Mouse (Mus musculus): ENCODE results near the gene Gal3st2b. TPM values are rescaled to one million over a fixed set of nuclear protein-coding genes. Genes with fewer than 3 reads are reported as not detected.

The Gal3st2b gene
- 0.06 and 0.11 TPM in 2 replicates for polyA plus RNA-seq (2015; fragmentation: Nextera tagmentation; extraction: Ambion mirVana)

DNA sequence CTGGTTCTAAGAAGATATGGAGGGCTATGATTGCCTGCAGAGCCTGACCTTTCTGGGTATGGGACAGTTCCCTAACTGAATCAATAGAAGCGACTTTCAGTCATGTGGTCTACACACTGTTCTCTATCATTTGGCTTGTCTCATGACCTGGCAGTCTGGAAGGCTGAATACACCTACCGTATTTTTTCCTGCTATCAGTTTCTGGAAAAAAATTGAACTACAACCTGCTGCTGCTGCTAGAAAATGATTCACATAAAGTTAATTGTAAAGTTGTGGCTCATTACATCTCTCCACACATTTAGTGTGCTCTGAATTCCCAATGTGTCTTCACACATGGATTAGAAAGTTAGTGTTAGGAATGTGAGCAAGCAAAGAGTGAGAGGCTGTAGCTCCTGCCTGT lies at the start of gene Gal3st2b:
Gal3st2b (plus strand) TSS at position 301 of the 400 bp plus-strand sequence.

DNA sequence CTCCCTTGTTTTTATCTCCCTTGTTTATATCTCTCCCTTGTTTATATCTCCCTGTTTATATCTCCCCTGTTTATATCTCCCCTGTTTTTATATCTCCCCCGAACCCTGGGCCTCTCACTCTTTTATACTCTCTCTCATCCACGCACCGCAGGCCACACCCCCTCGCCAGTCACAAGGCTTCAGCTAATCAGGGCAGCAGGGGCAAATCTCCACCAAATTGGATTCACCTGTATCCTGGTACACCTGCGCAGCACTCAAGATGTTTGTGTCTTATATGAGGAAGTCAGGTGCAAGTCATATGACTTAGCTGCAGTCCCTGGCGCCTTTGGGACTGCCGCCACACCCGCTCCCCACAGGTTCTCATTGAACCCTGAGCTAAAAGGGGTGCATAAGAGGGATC lies 72.1 kb downstream of the Gal3st2b start, which contains the start of gene Gal3st2c:
Gal3st2c (plus strand) TSS at position 301 of the 400 bp plus-strand sequence.

Other genes with a start within 250 kb of the Gal3st2b start
- gene Bok, start 232.7 kb upstream of the Gal3st2b start, polyA plus RNA-seq (2015; fragmentation: Nextera tagmentation; extraction: Ambion mirVana) = 212 and 254 TPM in 2 replicates
- gene Atg4b, start 166.8 kb upstream of the Gal3st2b start, polyA plus RNA-seq (2015; fragmentation: Nextera tagmentation; extraction: Ambion mirVana) = 54.1 and 57.4 TPM in 2 replicates
- 32.5 and 34.3 TPM in 2 replicates for gene Thap4, start 163.4 kb upstream of the Gal3st2b start, polyA plus RNA-seq (2015; fragmentation: Nextera tagmentation; extraction: Ambion mirVana)
- gene Dtymk, start 116.4 kb upstream of the Gal3st2b start, polyA plus RNA-seq (2015; fragmentation: Nextera tagmentation; extraction: Ambion mirVana) = 103 and 110 TPM in 2 replicates
- gene Ing5, start 114.3 kb upstream of the Gal3st2b start, polyA plus RNA-seq (2015; fragmentation: Nextera tagmentation; extraction: Ambion mirVana) = 7.5 and 8.4 TPM in 2 replicates
- 5.9 and 6.5 TPM in 2 replicates for gene D2hgdh, start 93.4 kb upstream of the Gal3st2b start, polyA plus RNA-seq (2015; fragmentation: Nextera tagmentation; extraction: Ambion mirVana)
- 0.22 and 0.54 TPM in 2 replicates for gene Gal3st2, start 57.0 kb upstream of the Gal3st2b start, polyA plus RNA-seq (2015; fragmentation: Nextera tagmentation; extraction: Ambion mirVana)
- not detected in 2 replicates for gene Gal3st2c, start 72.2 kb downstream of the Gal3st2b start, polyA plus RNA-seq (2015; fragmentation: Nextera tagmentation; extraction: Ambion mirVana)
- not detected in 2 replicates for gene Neu4, start 102.1 kb downstream of the Gal3st2b start, polyA plus RNA-seq (2015; fragmentation: Nextera tagmentation; extraction: Ambion mirVana)
- not detected in 2 replicates for gene Pdcd1, start 134.2 kb downstream of the Gal3st2b start, polyA plus RNA-seq (2015; fragmentation: Nextera tagmentation; extraction: Ambion mirVana)